Comparison of ENCODE assay signal across 11 mouse cellular contexts in genomic region chr19:55754303-55754702, GRCm38 (mm10). TPM values are rescaled to one million over a fixed set of nuclear protein-coding genes. Genes with fewer than 3 reads are reported as not detected.
DNase-seq lines count a peak whose midpoint lies in the region; ATAC-seq lines count a peak whose summit lies in the region.
"Had no signal": no experiment of that assay in that cellular context is flagged by ENCODE, and none has a peak within 500 bp of the region (broad histone marks: within the 10 kb centered on the region; RNA-seq: fewer than 3 reads in every experiment).

No protein-coding gene starts in this region.

- H3K9me3 ChIP-seq in midbrain, embryonic 12.5 days = no peaks in the 10 kb centered on the region
- no peaks in the 10 kb centered on the region for H3K9me3 ChIP-seq in midbrain, embryonic 14.5 days (ENCODE audit: control insufficient read depth, low read length)
- H3K9me3 ChIP-seq in lung, embryonic 16.5 days (ENCODE audit: control insufficient read depth, low read length) = no peaks in the 10 kb centered on the region
- no peaks in the 10 kb centered on the region for H3K9me3 ChIP-seq in forebrain, embryonic 10.5 days
- H3K9me3 ChIP-seq: neural tube, embryonic 13.5 days had no signal

- no peaks in the 10 kb centered on the region for H3K27me3 ChIP-seq in midbrain, embryonic 12.5 days
- H3K27me3 ChIP-seq in midbrain, embryonic 14.5 days (ENCODE audit: control insufficient read depth, insufficient read depth, low read length) = no peaks in the 10 kb centered on the region
- no peaks in the 10 kb centered on the region for H3K27me3 ChIP-seq in lung, embryonic 16.5 days (ENCODE audit: control insufficient read depth, insufficient read depth, low read depth, low read length)
- peaks cover 18% of the 10 kb centered on the region; the same call in 1 of the 2 replicates for H3K27me3 ChIP-seq in forebrain, embryonic 10.5 days (ENCODE audit: poor library complexity, severe bottlenecking)

- H3K4me2 ChIP-seq in midbrain, embryonic 12.5 days (replicated peaks) = no peak overlapping the region
- H3K4me2 ChIP-seq in midbrain, embryonic 14.5 days (ENCODE audit: low read length) = no peak overlapping the region
- H3K4me2 ChIP-seq in lung, embryonic 16.5 days (ENCODE audit: low read depth, low read length) = no peak overlapping the region
- H3K4me2 ChIP-seq: neural tube, embryonic 13.5 days had no signal

- H3K4me1 ChIP-seq in midbrain, embryonic 12.5 days = peaks cover 67% of the 10 kb centered on the region
- peaks cover 33% of the 10 kb centered on the region for H3K4me1 ChIP-seq in midbrain, embryonic 14.5 days (ENCODE audit: control insufficient read depth, insufficient read depth, low read length)
- H3K4me1 ChIP-seq in lung, embryonic 16.5 days (replicated peaks; ENCODE audit: control insufficient read depth, insufficient read depth, low read length) = peaks cover 30% of the 10 kb centered on the region
- H3K4me1 ChIP-seq in forebrain, embryonic 10.5 days = peaks cover 74% of the 10 kb centered on the region

- H3K9ac ChIP-seq in midbrain, embryonic 12.5 days (replicated peaks) = no peak overlapping the region
- no peak overlapping the region for H3K9ac ChIP-seq in midbrain, embryonic 14.5 days (replicated peaks; ENCODE audit: low read length)
- H3K9ac ChIP-seq in lung, embryonic 16.5 days (ENCODE audit: low read length) = no peak overlapping the region
- H3K9ac ChIP-seq: neural tube, embryonic 13.5 days had no signal

- H3K27ac ChIP-seq in midbrain, embryonic 12.5 days (replicated peaks) = 0 out of 2 replicates have a peak overlapping the region, but pooled peaks have one; percentile 20
- H3K27ac ChIP-seq in midbrain, embryonic 14.5 days (replicated peaks; ENCODE audit: low read depth, low read length) = no peak overlapping the region
- H3K27ac ChIP-seq in lung, embryonic 16.5 days (ENCODE audit: low read length) = no peak overlapping the region
- no peak overlapping the region for H3K27ac ChIP-seq in forebrain, embryonic 10.5 days
- H3K27ac ChIP-seq: neural tube, embryonic 13.5 days had no signal

- H3K4me3 ChIP-seq in midbrain, embryonic 12.5 days = no peak overlapping the region
- no peak overlapping the region for H3K4me3 ChIP-seq in midbrain, embryonic 14.5 days (replicated peaks; ENCODE audit: low read depth, low read length)
- H3K4me3 ChIP-seq in lung, embryonic 16.5 days (ENCODE audit: low read length) = no peak overlapping the region
- H3K4me3 ChIP-seq in forebrain, embryonic 10.5 days = no peak overlapping the region
- H3K4me3 ChIP-seq: neural tube, embryonic 13.5 days had no signal

- DNase-seq in heart, adult 9 months (ENCODE audit: low spot score in 2 of 2) = peak; percentile 35
- DNase-seq in heart, postnatal 25 days (ENCODE audit: low spot score) = no peak
- DNase-seq in midbrain, embryonic 14.5 days = no peak
- DNase-seq in layer of hippocampus, adult 11-12 months (ENCODE audit: low spot score) = no peak
- no peak for DNase-seq in forebrain, embryonic 10.5 days (ENCODE audit: extremely low spot score, low spot score)
- DNase-seq: adrenal gland, adult 2 months; B cell, adult 2 months had no signal

- H3K36me3 ChIP-seq in midbrain, embryonic 12.5 days = peaks cover 10% of the 10 kb centered on the region; the same call in 1 of the 2 replicates
- H3K36me3 ChIP-seq in midbrain, embryonic 14.5 days (ENCODE audit: control insufficient read depth, insufficient read depth, low read length) = no peaks in the 10 kb centered on the region
- no peaks in the 10 kb centered on the region for H3K36me3 ChIP-seq in lung, embryonic 16.5 days (ENCODE audit: control insufficient read depth, insufficient read depth, low read length)
- peaks cover 45% of the 10 kb centered on the region for H3K36me3 ChIP-seq in forebrain, embryonic 10.5 days (replicated peaks)
- H3K36me3 ChIP-seq: neural tube, embryonic 13.5 days had no signal

- intact Hi-C loops in heart, postnatal 25 days (cut with DNase I) = no loop called here

- WGBS in midbrain, embryonic 12.5 days = 70% methylated on average over 7 of the region's 7 CpGs
- 67% methylated on average over 7 of the region's 7 CpGs for WGBS in midbrain, embryonic 14.5 days
- WGBS in lung, embryonic 16.5 days = 43% methylated on average over 7 of the region's 7 CpGs
- WGBS in forebrain, embryonic 10.5 days = 80% methylated on average over 7 of the region's 7 CpGs

- ATAC-seq in midbrain, embryonic 12.5 days (ENCODE audit: low FRiP score, low read depth) = no peak
- no peak for ATAC-seq in midbrain, embryonic 14.5 days (ENCODE audit: low FRiP score, low TSS enrichment)
- peak; percentile 65 for ATAC-seq in lung, embryonic 16.5 days (ENCODE audit: low read depth)
- no peak for ATAC-seq in erythroblast, adult 5-6 weeks (replicated peaks; ENCODE audit: low FRiP score, poor library complexity, severe bottlenecking)

RNA-seq across cellular contexts. Expression of gene Tcf7l2, which starts 12.7 kb away (rescaled TPM):
- total RNA-seq in heart, postnatal 25 days (2021) = 10 to 100 TPM; 14.6 to 14.7 TPM
- polyA plus RNA-seq in midbrain, embryonic 12.5 days (2016; fragmentation: Nextera tagmentation; extraction: Ambion mirVana) = 343 and 552 TPM in 2 replicates
- 720 and 768 TPM in 2 replicates for polyA plus RNA-seq in midbrain, embryonic 14.5 days (2014; fragmentation: Nextera tagmentation; extraction: Ambion mirVana)
- polyA plus RNA-seq in lung, embryonic 16.5 days (2015; fragmentation: Nextera tagmentation; extraction: Ambion mirVana) = 41.0 and 50.7 TPM in 2 replicates
- total RNA-seq in erythroblast, adult 5-6 weeks (2015; ENCODE audit: low replicate concordance) = 2.3 and 3.5 TPM in 2 replicates
- total RNA-seq in erythroblast, adult 5-6 weeks (2017; ENCODE audit: low replicate concordance) = 0.68 and 1.5 TPM in 2 replicates
- 96.2 and 105 TPM in 2 replicates for polyA plus RNA-seq in forebrain, embryonic 10.5 days (2016; fragmentation: Nextera tagmentation; extraction: Ambion mirVana)

Comparison
In these comparisons a context has a peak if more than half of its experiments do, and no peak if none do; other contexts are left out.
1. DNase-seq: peak in heart, adult 9 months (2 of 2); none in heart, postnatal 25 days (single experiment), midbrain, embryonic 14.5 days (single experiment), layer of hippocampus, adult 11-12 months (single experiment) and forebrain, embryonic 10.5 days (single experiment).